Comparison of ENCODE assay signal across 9 mouse cellular contexts in the genomic region with DNA sequence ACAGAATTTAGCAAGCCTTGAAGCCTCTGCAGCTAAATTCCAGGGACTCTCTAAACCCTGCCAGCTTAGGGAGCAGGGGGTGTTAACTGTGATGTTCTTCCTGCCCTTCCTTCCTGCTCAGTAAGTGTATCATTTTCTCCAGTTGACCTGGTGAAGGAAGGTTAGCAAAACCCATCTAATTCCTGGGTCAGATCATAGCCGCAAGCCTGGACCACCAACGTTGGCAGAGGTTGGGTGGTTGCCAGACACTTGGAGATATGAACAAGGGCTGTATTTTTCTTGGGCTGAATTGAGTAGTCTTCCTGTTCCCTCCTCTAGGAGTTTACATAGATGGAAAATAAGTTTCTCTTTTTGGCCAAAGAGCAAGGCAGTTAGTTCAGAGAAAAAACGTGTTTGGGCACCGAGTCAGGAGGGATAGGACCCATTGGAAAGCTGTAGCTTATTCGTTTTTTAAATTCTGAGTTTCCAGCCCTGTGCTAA.
DNase-seq lines count a peak whose midpoint lies in the region; ATAC-seq lines count a peak whose summit lies in the region.
"Had no signal": no experiment of that assay in that cellular context is flagged by ENCODE, and none has a peak within 500 bp of the region (broad histone marks: within the 10 kb centered on the region; RNA-seq: fewer than 3 reads in every experiment).

No protein-coding gene starts in this region.

- intact Hi-C loops in gastrocnemius, postnatal 36 days (cut with DNase I) = no loop called here

- peak; percentile 75 for ATAC-seq in kidney, embryonic 15.5 days (replicated peaks; ENCODE audit: low FRiP score)

- H3K4me2 ChIP-seq in kidney, embryonic 15.5 days = peak overlapping the region; percentile 45

- peak overlapping the region; percentile 54; the same call in 1 of the 2 replicates for H3K27ac ChIP-seq in kidney, embryonic 15.5 days
- H3K27ac ChIP-seq: macrophage had no signal

- WGBS in kidney, embryonic 15.5 days = 13% methylated on average over 5 of the region's 5 CpGs

- no peaks in the 10 kb centered on the region for H3K27me3 ChIP-seq in kidney, embryonic 15.5 days

- no peak overlapping the region for H3K4me3 ChIP-seq in kidney, embryonic 15.5 days (replicated peaks)

- H3K4me1 ChIP-seq in kidney, embryonic 15.5 days = peaks cover 24% of the 10 kb centered on the region

- no peaks in the 10 kb centered on the region for H3K9me3 ChIP-seq in kidney, embryonic 15.5 days (replicated peaks)

- DNase-seq in gastrocnemius, postnatal 10 days = peak; percentile 17
- no peak for DNase-seq in gastrocnemius, postnatal 36 days
- peak; percentile 30 for DNase-seq in urinary bladder, postnatal 14 days (ENCODE audit: low spot score)
- DNase-seq in urinary bladder, adult 18-20 months (ENCODE audit: low spot score in 2 of 2) = no peak
- peak; percentile 6 for DNase-seq in ovary, adult 18-20 months (ENCODE audit: low spot score)
- no peak for DNase-seq in thymus, postnatal 25 days
- no peak for DNase-seq in layer of hippocampus, postnatal 36 days

- no peaks in the 10 kb centered on the region for H3K36me3 ChIP-seq in kidney, embryonic 15.5 days

- H3K9ac ChIP-seq in kidney, embryonic 15.5 days = no peak overlapping the region

Comparison
In these comparisons a context has a peak if more than half of its experiments do, and no peak if none do; other contexts are left out.
1. DNase-seq: peak in gastrocnemius, postnatal 10 days (single experiment), urinary bladder, postnatal 14 days (single experiment) and ovary, adult 18-20 months (single experiment); none in gastrocnemius, postnatal 36 days (0 of 2), urinary bladder, adult 18-20 months (0 of 2), thymus, postnatal 25 days (single experiment) and layer of hippocampus, postnatal 36 days (0 of 2).